Mouse (Mus musculus): ENCODE data around the gene Rps6kb1. TPM values are rescaled to one million over a fixed set of nuclear protein-coding genes. Genes with fewer than 3 reads are reported as not detected.

Rps6kb1 gene
- polyA plus RNA-seq, 1 experiment: 3.9 TPM

DNA sequence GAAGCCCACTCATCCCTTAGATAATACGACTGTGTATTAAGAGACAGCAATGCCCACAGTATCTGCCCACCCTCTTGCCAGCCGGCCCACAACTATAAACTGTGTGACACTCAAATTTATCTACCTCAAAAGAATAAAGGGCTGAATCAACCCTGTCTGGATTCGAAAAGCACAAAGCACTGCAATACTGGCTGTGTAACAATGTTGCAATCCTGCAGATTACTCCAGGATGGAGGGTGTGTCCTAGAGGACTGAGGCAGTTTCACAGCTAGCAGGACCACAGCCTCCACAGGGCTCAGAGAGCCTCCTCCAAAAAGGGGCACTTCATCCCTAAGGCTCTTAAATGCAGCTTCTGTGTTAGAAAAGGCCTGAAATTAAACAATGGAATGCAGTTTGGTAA lies 28.0 kb downstream of the Rps6kb1 start:
- Histone ChIP-seq H3K27me3 (ENCODE audit: control insufficient read depth, insufficient read depth, low read length) (no peaks in the 10 kb centered on the region), H3K4me1 (ENCODE audit: control insufficient read depth, insufficient read depth, insufficient read length, low read length) (no peaks in the 10 kb centered on the region), H3K4me3 (ENCODE audit: low read depth, low read length) (no peak overlapping the region), H3K27ac (ENCODE audit: insufficient read depth, low read depth, low read length) (no peak overlapping the region), H3K36me3 (ENCODE audit: control insufficient read depth, insufficient read depth, low read length) (peaks cover 55% of the 10 kb centered on the region)
- WGBS: 86% methylated on average over 3 of the region's 3 CpGs
- no peak for TF ChIP-seq CTCF (IDR thresholded peaks at IDR 0.05; ENCODE audit: extremely low read depth, insufficient read length, insufficient replicate concordance, low read depth, low read length)
- TF ChIP-seq POLR2A (IDR thresholded peaks at IDR 0.05; ENCODE audit: low read depth, low read length): no peak

DNA sequence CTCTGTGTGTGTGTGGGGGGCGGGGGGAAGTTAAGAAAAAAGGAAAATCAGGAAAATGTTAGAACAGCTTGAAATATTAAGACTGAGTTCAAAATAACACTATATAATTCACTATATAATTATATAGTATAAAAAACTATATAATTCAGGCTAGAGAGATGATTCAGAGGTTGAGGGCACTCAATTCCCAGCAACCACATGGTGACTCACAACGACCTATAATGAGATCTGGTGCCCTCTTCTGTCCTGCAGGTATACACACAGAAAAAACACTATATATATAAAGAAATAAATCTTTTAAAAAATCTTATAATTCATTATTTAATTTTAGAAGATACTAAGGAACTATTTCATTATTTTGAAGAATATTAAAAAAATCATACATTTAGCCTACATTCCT lies 36.6 kb downstream of the Rps6kb1 start:
- H3K4me1 ChIP-seq (ENCODE audit: control insufficient read depth, insufficient read depth, insufficient read length, low read length): no peaks in the 10 kb centered on the region
- no peaks in the 10 kb centered on the region for H3K27me3 ChIP-seq (ENCODE audit: control insufficient read depth, insufficient read depth, low read length)
- TF ChIP-seq CTCF (IDR thresholded peaks at IDR 0.05; ENCODE audit: extremely low read depth, insufficient read length, insufficient replicate concordance, low read depth, low read length): no peak
- no peak for TF ChIP-seq POLR2A (IDR thresholded peaks at IDR 0.05; ENCODE audit: low read depth, low read length)
- no peak overlapping the region for H3K4me3 ChIP-seq (ENCODE audit: low read depth, low read length)
- H3K36me3 ChIP-seq (ENCODE audit: control insufficient read depth, insufficient read depth, low read length): peaks cover 60% of the 10 kb centered on the region
- 87% methylated on average over 2 of the region's 2 CpGs for WGBS
- no peak overlapping the region for H3K27ac ChIP-seq (ENCODE audit: insufficient read depth, low read depth, low read length)

DNA sequence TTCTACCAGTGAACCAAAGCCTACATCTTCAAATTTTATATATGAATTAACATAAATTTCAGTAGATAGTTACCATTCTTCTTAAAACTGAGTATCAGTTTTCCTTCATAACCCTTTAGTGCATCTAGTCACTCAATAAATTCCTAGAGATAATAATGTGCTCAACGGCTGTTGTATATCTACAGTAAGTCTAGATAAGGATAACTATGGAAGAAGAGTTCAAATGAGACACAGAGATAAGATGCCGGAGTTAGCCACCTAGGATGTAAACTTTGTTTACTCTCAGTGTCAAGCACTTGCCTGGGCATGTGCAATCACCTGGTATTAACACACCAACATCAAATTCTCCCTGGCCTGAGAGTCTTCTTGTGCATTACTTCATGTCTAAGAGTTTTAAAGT lies 37.3 kb downstream of the Rps6kb1 start:
- WGBS: 28% methylated on average over 2 of the region's 2 CpGs
- peaks cover 59% of the 10 kb centered on the region for H3K36me3 ChIP-seq (ENCODE audit: control insufficient read depth, insufficient read depth, low read length)
- H3K4me1 ChIP-seq (ENCODE audit: control insufficient read depth, insufficient read depth, insufficient read length, low read length): no peaks in the 10 kb centered on the region
- no peak overlapping the region for H3K4me3 ChIP-seq (ENCODE audit: low read depth, low read length)
- TF ChIP-seq CTCF (IDR thresholded peaks at IDR 0.05; ENCODE audit: extremely low read depth, insufficient read length, insufficient replicate concordance, low read depth, low read length) (no peak), POLR2A (IDR thresholded peaks at IDR 0.05; ENCODE audit: low read depth, low read length) (no peak)
- H3K27me3 ChIP-seq (ENCODE audit: control insufficient read depth, insufficient read depth, low read length): no peaks in the 10 kb centered on the region
- no peak overlapping the region for H3K27ac ChIP-seq (ENCODE audit: insufficient read depth, low read depth, low read length)

GRCm38 (mm10) chr11:86503121-86503520 lies 41.5 kb downstream of the Rps6kb1 start:
- no peak for TF ChIP-seq POLR2A (IDR thresholded peaks at IDR 0.05; ENCODE audit: low read depth, low read length)
- TF ChIP-seq CTCF (IDR thresholded peaks at IDR 0.05; ENCODE audit: extremely low read depth, insufficient read length, insufficient replicate concordance, low read depth, low read length): no peak

GRCm38 (mm10) chr11:86500795-86501194 lies 43.8 kb downstream of the Rps6kb1 start:
- H3K4me3 ChIP-seq (ENCODE audit: low read depth, low read length): no peak overlapping the region
- no peaks in the 10 kb centered on the region for H3K27me3 ChIP-seq (ENCODE audit: control insufficient read depth, insufficient read depth, low read length)
- no peak for TF ChIP-seq CTCF (IDR thresholded peaks at IDR 0.05; ENCODE audit: extremely low read depth, insufficient read length, insufficient replicate concordance, low read depth, low read length)
- TF ChIP-seq POLR2A (IDR thresholded peaks at IDR 0.05; ENCODE audit: low read depth, low read length): no peak
- H3K27ac ChIP-seq (ENCODE audit: insufficient read depth, low read depth, low read length): no peak overlapping the region
- H3K4me1 ChIP-seq (ENCODE audit: control insufficient read depth, insufficient read depth, insufficient read length, low read length): no peaks in the 10 kb centered on the region
- H3K36me3 ChIP-seq (ENCODE audit: control insufficient read depth, insufficient read depth, low read length): peaks cover 36% of the 10 kb centered on the region
- WGBS: 71% methylated on average over 1 of the region's 1 CpGs

More at GRCm38 (mm10) chr11:86503121-86503520, 41.5 kb downstream of the Rps6kb1 start:
- H3K4me3 ChIP-seq (ENCODE audit: low read depth, low read length): no peak overlapping the region
- peaks cover 39% of the 10 kb centered on the region for H3K36me3 ChIP-seq (ENCODE audit: control insufficient read depth, insufficient read depth, low read length)
- 83% methylated on average over 2 of the region's 2 CpGs for WGBS
- no peaks in the 10 kb centered on the region for H3K4me1 ChIP-seq (ENCODE audit: control insufficient read depth, insufficient read depth, insufficient read length, low read length)
- no peak overlapping the region for H3K27ac ChIP-seq (ENCODE audit: insufficient read depth, low read depth, low read length)
- H3K27me3 ChIP-seq (ENCODE audit: control insufficient read depth, insufficient read depth, low read length): no peaks in the 10 kb centered on the region

GRCm38 (mm10) chr11:86497908-86498307 lies 46.7 kb downstream of the Rps6kb1 start:
- Histone ChIP-seq H3K27ac (ENCODE audit: insufficient read depth, low read depth, low read length) (no peak overlapping the region), H3K36me3 (ENCODE audit: control insufficient read depth, insufficient read depth, low read length) (peaks cover 37% of the 10 kb centered on the region), H3K4me3 (ENCODE audit: low read depth, low read length) (no peak overlapping the region), H3K27me3 (ENCODE audit: control insufficient read depth, insufficient read depth, low read length) (no peaks in the 10 kb centered on the region), H3K4me1 (ENCODE audit: control insufficient read depth, insufficient read depth, insufficient read length, low read length) (no peaks in the 10 kb centered on the region)
- WGBS: 86% methylated on average over 3 of the region's 3 CpGs
- TF ChIP-seq CTCF (IDR thresholded peaks at IDR 0.05; ENCODE audit: extremely low read depth, insufficient read length, insufficient replicate concordance, low read depth, low read length): no peak
- TF ChIP-seq POLR2A (IDR thresholded peaks at IDR 0.05; ENCODE audit: low read depth, low read length): no peak

DNA sequence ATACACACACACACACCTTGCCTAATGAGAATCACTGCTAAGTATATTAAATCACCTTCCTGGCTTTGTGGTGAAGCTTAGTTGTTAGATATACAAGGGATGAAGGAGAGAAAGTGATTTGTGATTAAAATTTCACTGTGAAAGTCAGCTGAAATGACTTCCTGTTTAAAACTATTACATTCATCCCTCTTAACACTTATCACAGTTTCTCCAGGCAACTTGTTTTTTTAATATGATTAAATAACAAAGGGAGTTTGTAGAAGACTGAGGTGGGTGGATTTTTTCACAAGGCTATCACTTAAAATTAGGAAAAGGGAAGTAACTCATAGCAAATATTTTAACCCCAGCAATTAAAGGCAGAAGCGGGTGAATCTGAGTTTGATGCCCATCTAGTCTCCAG lies 47.2 kb downstream of the Rps6kb1 start:
- Histone ChIP-seq H3K27ac (ENCODE audit: insufficient read depth, low read depth, low read length) (no peak overlapping the region), H3K36me3 (ENCODE audit: control insufficient read depth, insufficient read depth, low read length) (peaks cover 37% of the 10 kb centered on the region), H3K27me3 (ENCODE audit: control insufficient read depth, insufficient read depth, low read length) (no peaks in the 10 kb centered on the region), H3K4me3 (ENCODE audit: low read depth, low read length) (no peak overlapping the region), H3K4me1 (ENCODE audit: control insufficient read depth, insufficient read depth, insufficient read length, low read length) (no peaks in the 10 kb centered on the region)
- TF ChIP-seq POLR2A (IDR thresholded peaks at IDR 0.05; ENCODE audit: low read depth, low read length) (no peak), CTCF (IDR thresholded peaks at IDR 0.05; ENCODE audit: extremely low read depth, insufficient read length, insufficient replicate concordance, low read depth, low read length) (no peak)
- WGBS: 87% methylated on average over 1 of the region's 1 CpGs

DNA sequence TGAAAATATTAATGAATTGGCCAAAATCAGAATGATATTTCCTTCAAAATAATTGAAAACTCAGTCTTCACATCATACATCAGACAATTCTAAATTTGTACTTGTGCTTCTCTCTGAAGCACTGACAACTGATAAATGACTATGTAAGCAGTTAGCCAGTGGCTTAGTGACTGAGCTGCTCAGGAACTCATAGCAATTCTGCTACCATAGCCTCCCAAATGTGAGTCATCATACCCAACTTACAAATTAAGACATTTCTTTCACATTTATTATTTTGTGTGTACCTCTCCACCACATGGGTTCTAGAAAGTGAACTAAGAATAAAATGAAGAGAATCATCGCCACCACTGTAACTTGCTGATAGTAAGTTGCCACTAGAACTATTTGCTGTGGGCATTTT lies 53.8 kb downstream of the Rps6kb1 start:
- no peak for TF ChIP-seq CTCF (IDR thresholded peaks at IDR 0.05; ENCODE audit: extremely low read depth, insufficient read length, insufficient replicate concordance, low read depth, low read length)
- no peak for TF ChIP-seq POLR2A (IDR thresholded peaks at IDR 0.05; ENCODE audit: low read depth, low read length)
- H3K4me1 ChIP-seq (ENCODE audit: control insufficient read depth, insufficient read depth, insufficient read length, low read length): peaks cover 6% of the 10 kb centered on the region
- H3K36me3 ChIP-seq (ENCODE audit: control insufficient read depth, insufficient read depth, low read length): peaks cover 36% of the 10 kb centered on the region
- no peaks in the 10 kb centered on the region for H3K27me3 ChIP-seq (ENCODE audit: control insufficient read depth, insufficient read depth, low read length)
- 98% methylated on average over 1 of the region's 1 CpGs for WGBS
- H3K27ac ChIP-seq (ENCODE audit: insufficient read depth, low read depth, low read length): no peak overlapping the region
- H3K4me3 ChIP-seq (ENCODE audit: low read depth, low read length): no peak overlapping the region

Data from small intestine, adult 2 months (tissue).